In genomic region chr2:181706668-181707067, GRCm38 (mm10) we compare ENCODE assay signal across 11 mouse cellular contexts. TPM values are rescaled to one million over a fixed set of nuclear protein-coding genes. Genes with fewer than 3 reads are reported as not detected.
DNase-seq lines count a peak whose midpoint lies in the region; ATAC-seq and TF ChIP-seq lines count a peak whose summit lies in the region.
"Had no signal": no experiment of that assay in that cellular context is flagged by ENCODE, and none has a peak within 500 bp of the region (broad histone marks: within the 10 kb centered on the region; RNA-seq: fewer than 3 reads in every experiment).

No protein-coding gene starts in this region.

- no peak overlapping the region for H3K27ac ChIP-seq in hindbrain, postnatal 0 days
- H3K27ac ChIP-seq in hindbrain, embryonic 10.5 days, result no peak overlapping the region
- no peak overlapping the region for H3K27ac ChIP-seq in MEL (ENCODE audit: control insufficient read depth, low read depth, low read length)
- H3K27ac ChIP-seq in midbrain, embryonic 15.5 days, result no peak overlapping the region

- no peaks in the 10 kb centered on the region for H3K79me2 ChIP-seq in MEL (ENCODE audit: control insufficient read depth, insufficient read depth, low read length, poor library complexity)

- peak; percentile 58 for TF ChIP-seq CTCF in hindbrain, postnatal 0 days (IDR thresholded peaks at IDR 0.05; ENCODE audit: low read depth)
- TF ChIP-seq CTCF in MEL (IDR thresholded peaks at IDR 0.05 in 2 of 3, conservative IDR thresholded peaks at IDR 0.05 in 1 of 3; ENCODE audit: control insufficient read depth in 1 of 3, insufficient read depth in 1 of 3, low read depth in 2 of 3, low read length in 3 of 3, poor library complexity in 1 of 3, severe bottlenecking in 1 of 3), result peak; percentile 37 to 79 (median 66)

- H3K9me3 ChIP-seq in hindbrain, postnatal 0 days (ENCODE audit: low read length), result no peaks in the 10 kb centered on the region
- H3K9me3 ChIP-seq in hindbrain, embryonic 10.5 days, result no peaks in the 10 kb centered on the region
- H3K9me3 ChIP-seq in MEL (replicated peaks; ENCODE audit: insufficient read depth, low read length), result no peaks in the 10 kb centered on the region
- no peaks in the 10 kb centered on the region for H3K9me3 ChIP-seq in midbrain, embryonic 15.5 days

- H3K4me3 ChIP-seq in hindbrain, postnatal 0 days (ENCODE audit: low read length), result no peak overlapping the region
- no peak overlapping the region for H3K4me3 ChIP-seq in hindbrain, embryonic 10.5 days
- H3K4me3 ChIP-seq in MEL (ENCODE audit: control insufficient read depth in 1 of 2, insufficient read depth in 1 of 2, low read depth in 2 of 2, low read length in 2 of 2), result no peak overlapping the region
- H3K4me3 ChIP-seq in midbrain, embryonic 15.5 days, result no peak overlapping the region

- ATAC-seq in hindbrain, postnatal 0 days, result no peak
- no peak for ATAC-seq in midbrain, embryonic 15.5 days (replicated peaks)

- no peak for TF ChIP-seq POLR2A in MEL (IDR thresholded peaks at IDR 0.05; ENCODE audit: control insufficient read depth in 1 of 2, insufficient read depth in 1 of 2, low read depth in 1 of 2, low read length in 2 of 2, poor library complexity in 1 of 2)

- H3K4me1 ChIP-seq in hindbrain, postnatal 0 days (ENCODE audit: insufficient read depth, low read length), result no peaks in the 10 kb centered on the region
- no peaks in the 10 kb centered on the region for H3K4me1 ChIP-seq in hindbrain, embryonic 10.5 days (replicated peaks)
- H3K4me1 ChIP-seq in MEL (ENCODE audit: control insufficient read depth in 1 of 2, insufficient read depth in 2 of 2, low read length in 2 of 2), result peaks cover 3% of the 10 kb centered on the region in 2 experiments; a peak in 2 of 4 replicates
- H3K4me1 ChIP-seq in midbrain, embryonic 15.5 days, result no peaks in the 10 kb centered on the region

- DNase-seq in hindbrain, postnatal 0 days (ENCODE audit: low spot score), result peak; percentile 44
- DNase-seq in hindbrain, embryonic 10.5 days (ENCODE audit: low spot score), result no peak
- DNase-seq in A20 (ENCODE audit: low read depth, low spot score) (peak; percentile 56), MEL (ENCODE audit: low read depth, low spot score) (peak; percentile 73)
- DNase-seq in lung, postnatal 14 days, result peak; percentile 28
- DNase-seq in urinary bladder, postnatal 36 days (ENCODE audit: low spot score in 2 of 2), result no peak
- no peak for DNase-seq in c-Kit-positive CD71-positive TER-119-positive erythroid progenitor cells, embryonic 14.5 days (ENCODE audit: low spot score)

- TF ChIP-seq RAD21 in MEL (IDR thresholded peaks at IDR 0.05; ENCODE audit: low read depth, low read length), result peak; percentile 85

- TF ChIP-seq EP300 in MEL (IDR thresholded peaks at IDR 0.05; ENCODE audit: low read depth in 1 of 2, low read length in 2 of 2), result no peak

- WGBS in hindbrain, postnatal 0 days, result 48% methylated on average over 4 of the region's 4 CpGs
- 51% methylated on average over 4 of the region's 4 CpGs for WGBS in hindbrain, embryonic 10.5 days
- WGBS in midbrain, embryonic 15.5 days, result 36% methylated on average over 4 of the region's 4 CpGs

- no peaks in the 10 kb centered on the region for H3K36me3 ChIP-seq in hindbrain, postnatal 0 days (ENCODE audit: insufficient read depth, low read length)
- no peaks in the 10 kb centered on the region for H3K36me3 ChIP-seq in hindbrain, embryonic 10.5 days
- peaks cover 0 to 7% of the 10 kb centered on the region in 2 experiments; a peak in 1 of 4 replicates for H3K36me3 ChIP-seq in MEL (ENCODE audit: control insufficient read depth in 1 of 2, insufficient read depth in 2 of 2, low read length in 2 of 2)
- no peaks in the 10 kb centered on the region for H3K36me3 ChIP-seq in midbrain, embryonic 15.5 days (replicated peaks)

- H3K9ac ChIP-seq in hindbrain, postnatal 0 days (replicated peaks; ENCODE audit: low read length), result no peak overlapping the region
- H3K9ac ChIP-seq in MEL (ENCODE audit: control insufficient read depth, low read depth, low read length, poor library complexity, severe bottlenecking), result no peak overlapping the region
- no peak overlapping the region for H3K9ac ChIP-seq in midbrain, embryonic 15.5 days

- H3K4me2 ChIP-seq in hindbrain, postnatal 0 days (ENCODE audit: low read depth, low read length), result no peak overlapping the region
- no peak overlapping the region for H3K4me2 ChIP-seq in midbrain, embryonic 15.5 days

- H3K27me3 ChIP-seq in hindbrain, postnatal 0 days (ENCODE audit: insufficient read depth, low read length), result no peaks in the 10 kb centered on the region
- no peaks in the 10 kb centered on the region for H3K27me3 ChIP-seq in hindbrain, embryonic 10.5 days (ENCODE audit: insufficient read depth, poor library complexity, severe bottlenecking)
- no peaks in the 10 kb centered on the region; a peak in 1 of 4 replicates for H3K27me3 ChIP-seq in MEL (ENCODE audit: control insufficient read depth in 1 of 2, insufficient read depth in 2 of 2, low read length in 2 of 2)
- H3K27me3 ChIP-seq in midbrain, embryonic 15.5 days (replicated peaks), result no peaks in the 10 kb centered on the region

TF ChIP-seq in MEL, 35 proteins besides CTCF, POLR2A, EP300 and RAD21:
- TF ChIP-seq ELF1 (IDR thresholded peaks at IDR 0.05; ENCODE audit: low read depth, low read length) (0 out of 2 replicates have a peak, but pooled peaks have one; percentile 12), ZC3H11A (IDR thresholded peaks at IDR 0.05; ENCODE audit: low read depth, low read length) (peak; percentile 85), ZNF384 (IDR thresholded peaks at IDR 0.05; ENCODE audit: low read depth, low read length) (peak; percentile 67), SMC3 (IDR thresholded peaks at IDR 0.05; ENCODE audit: low read depth, low read length) (peak; percentile 81), MYC (IDR thresholded peaks at IDR 0.05; ENCODE audit: low read depth, low read length) (no peak), TAL1 (IDR thresholded peaks at IDR 0.05; ENCODE audit: low read length) (no peak), UBTF (IDR thresholded peaks at IDR 0.05; ENCODE audit: borderline replicate concordance, insufficient read depth, low read depth, low read length) (no peak)

RNA-seq across cellular contexts. Expression of gene Oprl1, which starts 8.1 kb away (rescaled TPM):
- total RNA-seq in hindbrain, postnatal 0 days (2014; rRNA removed), result 177 and 221 TPM in 2 replicates
- polyA plus RNA-seq in hindbrain, postnatal 0 days (2015; fragmentation: Nextera tagmentation; extraction: Ambion mirVana), result 69.8 and 73.1 TPM in 2 replicates
- 5.6 and 17.3 TPM in 2 replicates for polyA plus RNA-seq in hindbrain, embryonic 10.5 days (2016; fragmentation: Nextera tagmentation; extraction: Ambion mirVana)
- 0.04 TPM in 1 of 2 replicates, not detected in the other for total RNA-seq in MEL (2012; rRNA removed)
- polyA plus RNA-seq in MEL (2012; ENCODE audit: insufficient read depth in 1 of 2, insufficient read length in 2 of 2, low read depth in 1 of 2, low replicate concordance in 2 of 2, missing spikeins in 1 of 2), result under 1 TPM in 1 of 2 experiments, not detected in 1; 0.25 TPM
- 106 and 107 TPM in 2 replicates for polyA plus RNA-seq in midbrain, embryonic 15.5 days (2015; fragmentation: Nextera tagmentation; extraction: Ambion mirVana)

RNA-seq across cellular contexts. Expression of gene Lkaaear1, which starts 8.4 kb away (rescaled TPM):
- not detected in 2 replicates for total RNA-seq in hindbrain, postnatal 0 days (2014; rRNA removed)
- polyA plus RNA-seq in hindbrain, postnatal 0 days (2015; fragmentation: Nextera tagmentation; extraction: Ambion mirVana), result not detected in 2 replicates
- not detected in 2 replicates for polyA plus RNA-seq in hindbrain, embryonic 10.5 days (2016; fragmentation: Nextera tagmentation; extraction: Ambion mirVana)
- total RNA-seq in MEL (2012; rRNA removed), result not detected in 2 replicates
- polyA plus RNA-seq in MEL (2012; ENCODE audit: insufficient read depth in 1 of 2, insufficient read length in 2 of 2, low read depth in 1 of 2, low replicate concordance in 2 of 2, missing spikeins in 1 of 2), result not detected
- polyA plus RNA-seq in midbrain, embryonic 15.5 days (2015; fragmentation: Nextera tagmentation; extraction: Ambion mirVana), result not detected in 2 replicates
- total RNA-seq: adrenal gland, adult 18-20 months had no signal
- polyA plus RNA-seq: kidney, embryonic 16.5 days; lung, embryonic 16.5 days had no signal

RNA-seq across cellular contexts. Expression of gene Rgs19, which starts 12.9 kb away (rescaled TPM):
- total RNA-seq in hindbrain, postnatal 0 days (2014; rRNA removed), result 57.9 and 94.0 TPM in 2 replicates
- 50.6 and 56.8 TPM in 2 replicates for polyA plus RNA-seq in hindbrain, postnatal 0 days (2015; fragmentation: Nextera tagmentation; extraction: Ambion mirVana)
- polyA plus RNA-seq in hindbrain, embryonic 10.5 days (2016; fragmentation: Nextera tagmentation; extraction: Ambion mirVana), result 69.1 and 79.2 TPM in 2 replicates
- 45.5 and 46.2 TPM in 2 replicates for total RNA-seq in MEL (2012; rRNA removed)
- 100 to 1,000 TPM in 1 of 2 experiments, not detected in 1; 157 TPM for polyA plus RNA-seq in MEL (2012; ENCODE audit: insufficient read depth in 1 of 2, insufficient read length in 2 of 2, low read depth in 1 of 2, low replicate concordance in 2 of 2, missing spikeins in 1 of 2)
- polyA plus RNA-seq in midbrain, embryonic 15.5 days (2015; fragmentation: Nextera tagmentation; extraction: Ambion mirVana), result 65.4 and 67.3 TPM in 2 replicates

RNA-seq across cellular contexts. Expression of gene Tcea2, which starts 26.6 kb away (rescaled TPM):
- 37.2 and 50.2 TPM in 2 replicates for total RNA-seq in hindbrain, postnatal 0 days (2014; rRNA removed)
- polyA plus RNA-seq in hindbrain, postnatal 0 days (2015; fragmentation: Nextera tagmentation; extraction: Ambion mirVana), result 48.7 and 54.3 TPM in 2 replicates
- 14.4 and 17.7 TPM in 2 replicates for polyA plus RNA-seq in hindbrain, embryonic 10.5 days (2016; fragmentation: Nextera tagmentation; extraction: Ambion mirVana)
- total RNA-seq in MEL (2012; rRNA removed), result 6.7 and 7.3 TPM in 2 replicates
- 10 to 100 TPM in 1 of 2 experiments, not detected in 1; 17.0 TPM for polyA plus RNA-seq in MEL (2012; ENCODE audit: insufficient read depth in 1 of 2, insufficient read length in 2 of 2, low read depth in 1 of 2, low replicate concordance in 2 of 2, missing spikeins in 1 of 2)
- 52.2 and 54.5 TPM in 2 replicates for polyA plus RNA-seq in midbrain, embryonic 15.5 days (2015; fragmentation: Nextera tagmentation; extraction: Ambion mirVana)

RNA-seq across cellular contexts. Expression of gene Sox18, which starts 35.2 kb away (rescaled TPM):
- total RNA-seq in hindbrain, postnatal 0 days (2014; rRNA removed), result 10.8 and 14.7 TPM in 2 replicates
- 10.6 and 11.6 TPM in 2 replicates for polyA plus RNA-seq in hindbrain, postnatal 0 days (2015; fragmentation: Nextera tagmentation; extraction: Ambion mirVana)
- 21.4 and 21.7 TPM in 2 replicates for polyA plus RNA-seq in hindbrain, embryonic 10.5 days (2016; fragmentation: Nextera tagmentation; extraction: Ambion mirVana)
- not detected in 2 replicates for total RNA-seq in MEL (2012; rRNA removed)
- under 1 TPM in 1 of 2 experiments, not detected in 1; 0.04 TPM for polyA plus RNA-seq in MEL (2012; ENCODE audit: insufficient read depth in 1 of 2, insufficient read length in 2 of 2, low read depth in 1 of 2, low replicate concordance in 2 of 2, missing spikeins in 1 of 2)
- 18.3 and 19.7 TPM in 2 replicates for polyA plus RNA-seq in midbrain, embryonic 15.5 days (2015; fragmentation: Nextera tagmentation; extraction: Ambion mirVana)

Comparison
In these comparisons a context has a peak if more than half of its experiments do, and no peak if none do; other contexts are left out.
1. DNase-seq: peak in hindbrain, postnatal 0 days (single experiment), A20 (single experiment), MEL (single experiment) and lung, postnatal 14 days (single experiment); none in hindbrain, embryonic 10.5 days (single experiment), urinary bladder, postnatal 36 days (0 of 2) and c-Kit-positive CD71-positive TER-119-positive erythroid progenitor cells, embryonic 14.5 days (single experiment).